Mouse (Mus musculus) activated CD4-positive, CD25-positive, alpha-beta regulatory T cell, adult 4 months (primary cell): ENCODE results near the gene Sppl2b. TPM values are rescaled to one million over a fixed set of nuclear protein-coding genes. Genes with fewer than 3 reads are reported as not detected.
"Not testable (repeated sequence)": the region's sequence is repeated elsewhere in the genome, so short reads cannot be mapped to it uniquely, and the experiment has no call there.

ENCODE experiments used
- ATAC-seq: one replicate; pipeline ENCODE4 v1.8.0; 2017
- polyA plus RNA-seq, 2 experiments: library from polyadenylated mRNA; unstranded; fragments of 100-300 nt; shearing (Covaris generic); gene quantifications; one replicate each; pipeline ENCODE4 v1.2.1; 2017

The Sppl2b gene
- polyA plus RNA-seq, 2 experiments from 2014 or later = 8.9 to 18.4 TPM

GRCm38 (mm10) chr10:80824827-80825226 lies 30.2 kb upstream of the Sppl2b start:
- ATAC-seq = no peak

- ATAC-seq = peak; percentile 90
Measured at GRCm38 (mm10) chr10:80826151-80827062, 28.7 kb upstream of the Sppl2b start, which contains the start of gene Oaz1. Oaz1 (plus strand) TSS chr10:80826656.

- no peak for ATAC-seq
Measured at GRCm38 (mm10) chr10:80827063-80827869, 27.8 kb upstream of the Sppl2b start.

- ATAC-seq = no peak
Measured at GRCm38 (mm10) chr10:80827870-80828420, 27.1 kb upstream of the Sppl2b start.

GRCm38 (mm10) chr10:80828587-80828986 lies 26.5 kb upstream of the Sppl2b start:
- not testable (repeated sequence) for ATAC-seq

GRCm38 (mm10) chr10:80829359-80830278 lies 25.5 kb upstream of the Sppl2b start:
- ATAC-seq = no peak

- no peak for ATAC-seq
Measured at GRCm38 (mm10) chr10:80831136-80831535, 23.9 kb upstream of the Sppl2b start.

- no peak for ATAC-seq
Measured at GRCm38 (mm10) chr10:80832818-80833217, 22.3 kb upstream of the Sppl2b start.

GRCm38 (mm10) chr10:80835617-80836016 lies 19.5 kb upstream of the Sppl2b start:
- no peak for ATAC-seq

GRCm38 (mm10) chr10:80836949-80837379 lies 18.1 kb upstream of the Sppl2b start:
- ATAC-seq = no peak

GRCm38 (mm10) chr10:80837827-80838226 lies 17.2 kb upstream of the Sppl2b start:
- no peak for ATAC-seq

- no peak for ATAC-seq
Measured at GRCm38 (mm10) chr10:80838346-80838912, 16.6 kb upstream of the Sppl2b start.

GRCm38 (mm10) chr10:80839848-80840247 lies 15.2 kb upstream of the Sppl2b start:
- no peak for ATAC-seq

- ATAC-seq = no peak
Measured at GRCm38 (mm10) chr10:80841685-80842084, 13.4 kb upstream of the Sppl2b start.

GRCm38 (mm10) chr10:80842334-80842733 lies 12.7 kb upstream of the Sppl2b start:
- no peak for ATAC-seq

GRCm38 (mm10) chr10:80843087-80843930 lies 11.8 kb upstream of the Sppl2b start:
- no peak for ATAC-seq

GRCm38 (mm10) chr10:80843931-80844547 lies 11.0 kb upstream of the Sppl2b start, which contains the start of gene Lingo3:
Lingo3 (minus strand) TSS chr10:80844039.
- ATAC-seq = no peak

- ATAC-seq = no peak
Measured at GRCm38 (mm10) chr10:80845055-80845693, 9.9 kb upstream of the Sppl2b start.

- no peak for ATAC-seq
Measured at GRCm38 (mm10) chr10:80845732-80846131, 9.3 kb upstream of the Sppl2b start.
